Mouse (Mus musculus) limb, embryonic 14.5 days (tissue): ENCODE data around the gene Kyat1. TPM values are rescaled to one million over a fixed set of nuclear protein-coding genes. Genes with fewer than 3 reads are reported as not detected.

ENCODE experiments used
- ATAC-seq: fragments of 200-750 bp; cut with Nextera tagmentation; 2 replicates; pipeline ENCODE4 v1.8.0; 2017; ENCODE audit warnings: low read depth, moderate number of reproducible peaks, moderate TSS enrichment; ENCODE audit not compliant: low FRiP score
- DNase-seq: peaks from one replicate; pipeline ENCODE4 v3.0.0-alpha.2; 2015; ENCODE audit warnings: low spot score
- H3K27ac ChIP-seq: fragments of 300-500 bp; sonication (generic); replicated peaks from 2 replicates; pipeline ENCODE4 v1.5.1; 2014; ENCODE audit warnings: low read depth, mild to moderate bottlenecking, low read length, moderate library complexity, mixed read lengths
- H3K27me3 ChIP-seq: fragments of 300-500 bp; sonication (generic); 2 replicates; pipeline ENCODE4 v1.6.1; 2014; ENCODE audit warnings: low read length, mixed read lengths; ENCODE audit not compliant: control insufficient read depth, insufficient read depth
- H3K36me3 ChIP-seq: fragments of 300-500 bp; sonication (generic); 2 replicates; pipeline ENCODE4 v1.6.1; 2014; ENCODE audit warnings: mild to moderate bottlenecking, low read length, moderate library complexity, mixed read lengths; ENCODE audit not compliant: control insufficient read depth, insufficient read depth
- H3K4me1 ChIP-seq: fragments of 300-500 bp; sonication (generic); 2 replicates; pipeline ENCODE4 v1.6.1; 2014; ENCODE audit warnings: antibody characterized with exemption, low read length, mixed read lengths; ENCODE audit not compliant: control insufficient read depth, insufficient read depth
- H3K4me2 ChIP-seq: fragments of 300-500 bp; sonication (generic); replicated peaks from 2 replicates; pipeline ENCODE4 v1.6.1; 2014; ENCODE audit warnings: low read depth, mild to moderate bottlenecking, low read length, moderate library complexity; ENCODE audit not compliant: severe bottlenecking
- H3K4me3 ChIP-seq: fragments of 300-500 bp; sonication (generic); replicated peaks from 2 replicates; pipeline ENCODE4 v1.5.1; 2014; ENCODE audit warnings: low read length
- H3K9ac ChIP-seq: fragments of 300-500 bp; sonication (generic); 2 replicates; pipeline ENCODE4 v1.6.1; 2014; ENCODE audit warnings: mild to moderate bottlenecking, low read depth, low read length, moderate library complexity; ENCODE audit not compliant: severe bottlenecking
- H3K9me3 ChIP-seq: fragments of 300-500 bp; sonication (generic); 2 replicates; pipeline ENCODE4 v1.6.1; 2016; ENCODE audit warnings: low read length; ENCODE audit not compliant: control insufficient read depth
- POLR2A ChIP-seq: fragments of 200-500 bp; IDR thresholded peaks from 2 replicates; pipeline ENCODE4 v1.8.0; 2012; ENCODE audit warnings: inconsistent platforms, mild to moderate bottlenecking, moderate library complexity, borderline replicate concordance; ENCODE audit not compliant: insufficient read depth, insufficient read length; ENCODE audit errors: extremely low read depth
- WGBS: fragments of 180-500 bp; shearing (Covaris S2); extraction: QIAGEN DNeasy Blood & Tissue Kit; methylation state at CpG from one replicate; pipeline ENCODE4 v1.1.7; 2014; 5-methylcytosine and 5-hydroxymethylcytosine counted together
- polyA plus RNA-seq, 2 experiments: library from polyadenylated mRNA; depleted of rRNA in 1 of 2; stranded (reverse) in 1 of 2; unstranded in 1 of 2; fragments of >200 nt; fragmentation: Nextera tagmentation in 1 of 2; extraction: Ambion mirVana in 1 of 2; gene quantifications; 2 replicates each; pipeline versions ENCODE4 v1.2.1 to v1.2.3; 2012 to 2014

Kyat1 gene
- polyA plus RNA-seq, 2 experiments: 10.2 to 24.5 TPM

- DNase-seq (peak; percentile 96), ATAC-seq (peak; percentile 97)
- under 1% methylated on average over 42 of the region's 67 CpGs for WGBS
- Histone ChIP-seq H3K4me3 (peak within 1 kb of the TSS; percentile 80), H3K27me3 (no peaks in the 10 kb centered on the region), H3K27ac (peak within 1 kb of the TSS; percentile 83), H3K9me3 (no peaks in the 10 kb centered on the region), H3K36me3 (peaks cover 25% of the 10 kb centered on the region), H3K9ac (peak within 1 kb of the TSS; percentile 89), H3K4me2 (peak within 1 kb of the TSS; percentile 91), H3K4me1 (peaks cover 14% of the 10 kb centered on the region)
- TF ChIP-seq POLR2A: peak; percentile 67; the same call in 1 of the 2 replicates
Measured at GRCm38 (mm10) chr2:30237199-30237880, 31.7 kb upstream of the Kyat1 start, which contains the start of gene Lrrc8a. TSS of gene Lrrc8a (plus strand) at chr2:30237715.

- Histone ChIP-seq H3K27ac (peak overlapping the region; percentile 81), H3K4me2 (peak overlapping the region; percentile 74), H3K9ac (peak overlapping the region; percentile 89), H3K36me3 (peaks cover 17% of the 10 kb centered on the region), H3K4me3 (peak overlapping the region; percentile 80), H3K4me1 (peaks cover 14% of the 10 kb centered on the region), H3K9me3 (no peaks in the 10 kb centered on the region), H3K27me3 (no peaks in the 10 kb centered on the region)
- 0 out of 2 replicates have a peak, but pooled peaks have one; percentile 3 for ATAC-seq
- no peak for TF ChIP-seq POLR2A
- DNase-seq: peak; percentile 17
- 3% methylated on average over 18 of the region's 18 CpGs for WGBS
Measured at GRCm38 (mm10) chr2:30236426-30237198, 31.0 kb upstream of the Kyat1 start.

GRCm38 (mm10) chr2:30235593-30235992 is 29.9 kb upstream of the Kyat1 start:
- no peak overlapping the region for H3K4me2 ChIP-seq
- no peak for TF ChIP-seq POLR2A
- H3K27ac ChIP-seq: no peak overlapping the region
- H3K36me3 ChIP-seq: peaks cover 7% of the 10 kb centered on the region
- WGBS: 74% methylated on average over 5 of the region's 5 CpGs
- no peak overlapping the region for H3K9ac ChIP-seq
- no peak overlapping the region for H3K4me3 ChIP-seq
- ATAC-seq (no peak), DNase-seq (no peak)
- H3K4me1 ChIP-seq: peaks cover 14% of the 10 kb centered on the region
- H3K9me3 ChIP-seq: no peaks in the 10 kb centered on the region
- no peaks in the 10 kb centered on the region for H3K27me3 ChIP-seq

GRCm38 (mm10) chr2:30216293-30216692 is 10.6 kb upstream of the Kyat1 start:
- Histone ChIP-seq H3K27ac (no peak overlapping the region), H3K9ac (no peak overlapping the region), H3K27me3 (no peaks in the 10 kb centered on the region), H3K4me3 (no peak overlapping the region), H3K36me3 (no peaks in the 10 kb centered on the region), H3K4me1 (no peaks in the 10 kb centered on the region), H3K4me2 (no peak overlapping the region), H3K9me3 (no peaks in the 10 kb centered on the region)
- ATAC-seq (no peak), DNase-seq (no peak)
- WGBS: 91% methylated on average over 5 of the region's 5 CpGs
- no peak for TF ChIP-seq POLR2A

- Histone ChIP-seq H3K27ac (no peak overlapping the region), H3K4me3 (no peak overlapping the region), H3K27me3 (no peaks in the 10 kb centered on the region), H3K36me3 (no peaks in the 10 kb centered on the region), H3K9ac (no peak overlapping the region), H3K4me2 (no peak overlapping the region), H3K4me1 (no peaks in the 10 kb centered on the region), H3K9me3 (no peaks in the 10 kb centered on the region)
- 82% methylated on average over 6 of the region's 6 CpGs for WGBS
- no peak for DNase-seq
- no peak for ATAC-seq
- no peak for TF ChIP-seq POLR2A
Measured at GRCm38 (mm10) chr2:30215493-30215892, 9.8 kb upstream of the Kyat1 start.
